Mouse (Mus musculus) intestine, embryonic 15.5 days (tissue): ENCODE measurements around the gene Fbxl17. TPM values are rescaled to one million over a fixed set of nuclear protein-coding genes. Genes with fewer than 3 reads are reported as not detected.

Experiments
- ATAC-seq: fragments of 200-750 bp; cut with Nextera tagmentation; 2 replicates; pipeline ENCODE4 v1.8.0; 2017; ENCODE audit warnings: moderate TSS enrichment, moderate library complexity
- H3K27ac ChIP-seq: fragments of 300-500 bp; sonication (generic); 2 replicates; pipeline ENCODE4 v1.5.1; 2015; ENCODE audit warnings: mild to moderate bottlenecking, inconsistent platforms
- H3K27me3 ChIP-seq: fragments of 300-500 bp; sonication (generic); replicated peaks from 2 replicates; pipeline ENCODE4 v1.6.1; 2015; ENCODE audit warnings: inconsistent platforms
- H3K36me3 ChIP-seq: fragments of 300-500 bp; sonication (generic); 2 replicates; pipeline ENCODE4 v1.6.1; 2015; ENCODE audit warnings: inconsistent platforms
- H3K4me1 ChIP-seq: fragments of 300-500 bp; sonication (generic); replicated peaks from 2 replicates; pipeline ENCODE4 v1.6.1; 2015; ENCODE audit warnings: inconsistent platforms
- H3K4me2 ChIP-seq: fragments of 300-500 bp; sonication (generic); replicated peaks from 2 replicates; pipeline ENCODE4 v1.6.1; 2015; ENCODE audit warnings: mild to moderate bottlenecking, inconsistent platforms
- H3K4me3 ChIP-seq: fragments of 300-500 bp; sonication (generic); replicated peaks from 2 replicates; pipeline ENCODE4 v1.5.1; 2015; ENCODE audit warnings: inconsistent platforms
- H3K9ac ChIP-seq: fragments of 300-500 bp; sonication (generic); 2 replicates; pipeline ENCODE4 v1.6.1; 2015; ENCODE audit warnings: inconsistent platforms
- H3K9me3 ChIP-seq: fragments of 300-500 bp; sonication (generic); 2 replicates; pipeline ENCODE4 v1.6.1; 2016; ENCODE audit warnings: inconsistent platforms
- WGBS: fragments of 180-500 bp; shearing (Covaris S2); methylation state at CpG from one replicate; pipeline ENCODE4 v1.1.7; 2015; 5-methylcytosine and 5-hydroxymethylcytosine counted together
- polyA plus RNA-seq: library from polyadenylated mRNA; unstranded; fragments of >200 nt; fragmentation: Nextera tagmentation; extraction: Ambion mirVana; gene quantifications from 2 replicates; pipeline ENCODE4 v1.2.1, GENCODE M21; 2015

The Fbxl17 gene
- polyA plus RNA-seq, 1 experiment from 2014 or later, result 4.4 TPM

DNA sequence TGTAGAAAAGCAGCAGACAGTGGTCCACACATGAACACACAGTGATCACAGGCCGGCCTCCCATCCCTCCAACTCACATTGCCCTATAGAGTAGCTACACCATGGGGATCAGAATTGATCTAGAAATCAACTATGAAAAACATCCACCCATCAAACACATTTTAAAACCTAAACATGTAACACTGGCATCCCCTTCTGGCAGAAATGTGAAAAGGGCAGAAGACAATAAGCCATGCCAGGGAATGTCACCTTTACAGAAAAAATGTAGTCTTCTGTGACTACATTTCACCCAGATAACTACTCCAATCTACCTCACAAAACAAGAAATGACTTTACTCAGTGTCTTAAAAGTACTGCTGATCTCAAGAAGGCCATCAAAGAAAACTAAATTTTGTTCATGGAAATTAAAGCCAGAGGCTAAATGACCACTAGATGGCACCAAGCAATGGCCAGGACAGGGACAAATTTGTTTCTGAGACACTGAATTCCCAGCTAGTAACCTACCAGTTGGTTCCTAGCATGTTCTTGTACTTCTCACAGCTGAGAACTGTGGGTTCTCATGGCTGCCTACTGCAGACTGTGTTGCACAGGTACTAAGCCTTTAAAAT is 85.7 kb downstream of the Fbxl17 start:
- 94% methylated on average over 1 of the region's 1 CpGs for WGBS
- H3K27me3 ChIP-seq, result no peaks in the 10 kb centered on the region
- ATAC-seq, result no peak

GRCm38 (mm10) chr17:63411564-63411963 is 88.3 kb downstream of the Fbxl17 start:
- no peak overlapping the region for H3K9ac ChIP-seq
- H3K9me3 ChIP-seq, result no peaks in the 10 kb centered on the region
- no peak overlapping the region for H3K4me2 ChIP-seq
- no peaks in the 10 kb centered on the region for H3K36me3 ChIP-seq
- no peaks in the 10 kb centered on the region for H3K27me3 ChIP-seq
- WGBS, result 41% methylated on average over 3 of the region's 3 CpGs
- 0 out of 2 replicates have a peak, but pooled peaks cover 4% of the 10 kb centered on the region for H3K4me1 ChIP-seq
- H3K27ac ChIP-seq, result no peak overlapping the region
- ATAC-seq, result peak; percentile 55
- no peak overlapping the region for H3K4me3 ChIP-seq

More for the DNA sequence above, 85.7 kb downstream of the Fbxl17 start:
- 0 out of 2 replicates have a peak, but pooled peaks cover 4% of the 10 kb centered on the region for H3K4me1 ChIP-seq
- no peak overlapping the region for H3K4me2 ChIP-seq
- H3K27ac ChIP-seq, result no peak overlapping the region
- H3K4me3 ChIP-seq, result no peak overlapping the region
- H3K9me3 ChIP-seq, result no peaks in the 10 kb centered on the region
- H3K9ac ChIP-seq, result no peak overlapping the region
- no peaks in the 10 kb centered on the region for H3K36me3 ChIP-seq

DNA sequence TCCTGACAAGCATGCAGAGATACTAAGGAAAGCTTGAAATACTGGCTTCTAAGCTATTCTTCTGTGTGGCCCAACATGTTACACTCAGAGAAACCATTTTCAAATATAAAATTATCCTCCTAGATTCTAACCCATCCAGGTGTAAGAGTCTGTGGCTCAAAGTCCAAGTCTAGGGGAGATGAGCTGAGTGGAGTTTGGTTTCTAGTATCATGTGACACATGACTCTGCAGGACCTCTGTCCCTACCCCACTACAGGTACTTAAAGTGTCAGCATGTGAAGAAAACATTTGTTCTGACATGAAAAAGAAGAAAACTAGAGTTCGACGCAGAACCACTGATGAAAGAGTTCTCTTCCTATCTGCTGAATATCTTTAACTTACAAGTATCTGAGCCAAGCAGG is 89.7 kb downstream of the Fbxl17 start:
- H3K36me3 ChIP-seq, result no peaks in the 10 kb centered on the region
- H3K4me1 ChIP-seq, result 0 out of 2 replicates have a peak, but pooled peaks cover 4% of the 10 kb centered on the region
- H3K27me3 ChIP-seq, result no peaks in the 10 kb centered on the region
- no peak overlapping the region for H3K4me2 ChIP-seq
- WGBS, result 89% methylated on average over 2 of the region's 2 CpGs
- ATAC-seq, result peak; percentile 66; the same call in 1 of the 2 replicates
- no peak overlapping the region for H3K27ac ChIP-seq
- H3K9me3 ChIP-seq, result no peaks in the 10 kb centered on the region
- H3K9ac ChIP-seq, result no peak overlapping the region
- no peak overlapping the region for H3K4me3 ChIP-seq

DNA sequence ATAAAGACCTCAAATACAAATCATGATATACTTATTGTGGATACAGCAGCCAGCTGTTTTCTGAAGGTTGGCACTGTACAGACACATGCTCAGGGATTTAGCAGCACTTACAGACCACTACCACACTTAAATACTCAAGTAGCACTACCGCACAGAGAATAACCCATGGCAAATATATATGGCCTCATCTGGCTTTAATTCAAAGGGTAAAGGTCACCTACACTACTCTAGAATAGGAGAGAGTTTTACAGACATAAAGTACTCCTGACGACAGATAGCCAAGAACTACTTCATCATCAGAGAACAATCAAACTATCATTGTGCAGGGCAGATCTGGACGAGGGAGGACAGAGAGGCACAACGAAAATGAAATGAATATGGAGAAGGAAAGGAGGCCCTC is 93.9 kb downstream of the Fbxl17 start:
- 43% methylated on average over 4 of the region's 4 CpGs for WGBS

DNA sequence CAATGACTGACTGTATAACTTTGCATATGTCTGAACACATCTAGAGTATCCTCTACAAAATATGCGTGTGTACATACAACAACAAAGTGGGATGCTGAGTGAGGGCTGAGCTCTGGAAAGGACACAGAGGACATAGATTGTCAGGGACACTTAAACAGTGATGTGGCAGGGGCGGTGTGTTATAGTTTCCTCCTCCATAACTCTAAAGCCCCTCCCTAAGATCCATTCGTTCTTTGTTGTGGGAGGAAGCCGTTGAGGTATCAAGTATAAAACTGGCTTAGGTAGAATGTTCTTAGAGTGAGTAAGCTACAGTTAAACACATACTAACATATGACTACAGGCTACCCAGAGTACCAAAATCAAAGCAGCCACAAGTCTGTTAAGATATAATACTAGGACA is 94.3 kb downstream of the Fbxl17 start:
- H3K27ac ChIP-seq, result no peak overlapping the region
- H3K36me3 ChIP-seq, result no peaks in the 10 kb centered on the region
- no peaks in the 10 kb centered on the region for H3K9me3 ChIP-seq
- no peaks in the 10 kb centered on the region for H3K27me3 ChIP-seq
- 0 out of 2 replicates have a peak, but pooled peaks cover 8% of the 10 kb centered on the region for H3K4me1 ChIP-seq
- WGBS, result 70% methylated on average over 4 of the region's 4 CpGs
- no peak for ATAC-seq
- H3K4me2 ChIP-seq, result no peak overlapping the region
- H3K9ac ChIP-seq, result no peak overlapping the region
- H3K4me3 ChIP-seq, result no peak overlapping the region

More for the DNA sequence above, 93.9 kb downstream of the Fbxl17 start:
- Histone ChIP-seq H3K9ac (no peak overlapping the region), H3K9me3 (no peaks in the 10 kb centered on the region), H3K27me3 (no peaks in the 10 kb centered on the region), H3K27ac (no peak overlapping the region), H3K4me3 (no peak overlapping the region), H3K36me3 (no peaks in the 10 kb centered on the region), H3K4me2 (no peak overlapping the region), H3K4me1 (0 out of 2 replicates have a peak, but pooled peaks cover 8% of the 10 kb centered on the region)
- no peak for ATAC-seq

DNA sequence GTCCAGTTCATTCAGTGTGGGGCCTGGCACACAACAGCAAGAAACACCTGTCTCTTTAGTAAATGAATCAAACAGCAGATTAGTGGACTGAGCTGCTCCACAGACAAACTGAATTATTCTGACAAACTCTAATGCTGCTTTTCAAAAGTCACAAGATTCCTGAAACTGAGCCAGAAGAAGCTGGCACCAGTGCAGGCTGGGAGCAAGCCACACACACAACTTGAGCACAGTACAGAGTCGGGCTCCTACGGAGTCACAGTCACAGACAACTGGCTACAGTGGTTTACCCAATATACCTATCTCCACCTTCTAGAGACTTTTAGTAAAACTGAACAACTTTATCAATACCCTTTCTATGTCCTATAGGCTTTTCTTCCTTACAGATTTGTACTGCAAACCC is 94.8 kb downstream of the Fbxl17 start:
- H3K27me3 ChIP-seq, result no peaks in the 10 kb centered on the region
- no peak overlapping the region for H3K4me2 ChIP-seq
- no peaks in the 10 kb centered on the region for H3K9me3 ChIP-seq
- WGBS, result 62% methylated on average over 2 of the region's 2 CpGs
- H3K4me3 ChIP-seq, result no peak overlapping the region
- no peak for ATAC-seq
- H3K4me1 ChIP-seq, result 0 out of 2 replicates have a peak, but pooled peaks cover 6% of the 10 kb centered on the region
- H3K9ac ChIP-seq, result no peak overlapping the region
- no peaks in the 10 kb centered on the region for H3K36me3 ChIP-seq
- H3K27ac ChIP-seq, result no peak overlapping the region

- H3K27ac ChIP-seq, result no peak overlapping the region
- no peaks in the 10 kb centered on the region for H3K36me3 ChIP-seq
- ATAC-seq, result no peak
- H3K27me3 ChIP-seq, result no peaks in the 10 kb centered on the region
- no peaks in the 10 kb centered on the region for H3K9me3 ChIP-seq
- no peak overlapping the region for H3K9ac ChIP-seq
- no peak overlapping the region for H3K4me3 ChIP-seq
- no peak overlapping the region for H3K4me2 ChIP-seq
- H3K4me1 ChIP-seq, result 0 out of 2 replicates have a peak, but pooled peaks cover 4% of the 10 kb centered on the region
Observed at GRCm38 (mm10) chr17:63403801-63404415, 95.9 kb downstream of the Fbxl17 start.

- H3K27ac ChIP-seq, result peak overlapping the region; percentile 44; the same call in 1 of the 2 replicates
- ATAC-seq, result no peak
- 63% methylated on average over 13 of the region's 13 CpGs for WGBS
Observed at GRCm38 (mm10) chr17:63402741-63403681, 96.8 kb downstream of the Fbxl17 start.

GRCm38 (mm10) chr17:63402170-63402569 is 97.6 kb downstream of the Fbxl17 start:
- H3K27ac ChIP-seq, result no peak overlapping the region
- 65% methylated on average over 3 of the region's 3 CpGs for WGBS
- H3K9ac ChIP-seq, result no peak overlapping the region
- H3K36me3 ChIP-seq, result no peaks in the 10 kb centered on the region
- no peak overlapping the region for H3K4me3 ChIP-seq
- H3K27me3 ChIP-seq, result no peaks in the 10 kb centered on the region
- ATAC-seq, result no peak
- H3K4me1 ChIP-seq, result 0 out of 2 replicates have a peak, but pooled peaks cover 4% of the 10 kb centered on the region
- H3K4me2 ChIP-seq, result no peak overlapping the region
- no peaks in the 10 kb centered on the region for H3K9me3 ChIP-seq

More at GRCm38 (mm10) chr17:63402741-63403681, 96.8 kb downstream of the Fbxl17 start:
- Histone ChIP-seq H3K4me3 (no peak overlapping the region), H3K4me1 (0 out of 2 replicates have a peak, but pooled peaks cover 4% of the 10 kb centered on the region), H3K4me2 (no peak overlapping the region), H3K36me3 (no peaks in the 10 kb centered on the region), H3K9ac (no peak overlapping the region), H3K9me3 (no peaks in the 10 kb centered on the region), H3K27me3 (no peaks in the 10 kb centered on the region)

GRCm38 (mm10) chr17:63400640-63401039 is 99.2 kb downstream of the Fbxl17 start:
- ATAC-seq, result no peak
- H3K9me3 ChIP-seq, result no peaks in the 10 kb centered on the region

DNA sequence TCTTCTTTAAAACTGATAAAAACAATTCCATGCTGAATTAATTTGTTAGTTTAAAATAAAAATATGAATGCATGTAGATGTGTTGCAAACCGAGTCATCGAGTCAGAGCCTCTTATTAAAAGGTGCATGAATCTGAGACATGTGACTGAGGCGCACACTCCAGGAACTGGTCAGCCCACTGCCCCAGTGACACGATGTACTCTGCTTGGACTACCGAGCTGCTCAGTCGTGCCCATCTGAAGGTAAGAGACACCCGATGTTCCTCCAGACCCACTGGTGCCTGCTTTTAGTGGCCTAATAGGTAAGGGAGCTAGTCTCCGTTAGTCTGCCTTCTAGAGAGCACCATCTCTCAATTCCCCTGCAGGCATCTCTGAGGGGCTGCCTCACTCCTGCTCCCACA is 100.0 kb downstream of the Fbxl17 start:
- no peak overlapping the region for H3K4me3 ChIP-seq
- H3K9ac ChIP-seq, result no peak overlapping the region
- WGBS, result 94% methylated on average over 8 of the region's 8 CpGs
- H3K4me2 ChIP-seq, result no peak overlapping the region
- H3K27ac ChIP-seq, result no peak overlapping the region
- 0 out of 2 replicates have a peak, but pooled peaks cover 4% of the 10 kb centered on the region for H3K4me1 ChIP-seq
- H3K36me3 ChIP-seq, result no peaks in the 10 kb centered on the region
- no peak for ATAC-seq
- no peaks in the 10 kb centered on the region for H3K27me3 ChIP-seq
- no peaks in the 10 kb centered on the region for H3K9me3 ChIP-seq

More at GRCm38 (mm10) chr17:63400640-63401039, 99.2 kb downstream of the Fbxl17 start:
- Histone ChIP-seq H3K4me1 (0 out of 2 replicates have a peak, but pooled peaks cover 4% of the 10 kb centered on the region), H3K4me3 (no peak overlapping the region), H3K27ac (no peak overlapping the region), H3K4me2 (no peak overlapping the region), H3K36me3 (no peaks in the 10 kb centered on the region), H3K27me3 (no peaks in the 10 kb centered on the region), H3K9ac (no peak overlapping the region)
- WGBS, result 79% methylated on average over 5 of the region's 5 CpGs

DNA sequence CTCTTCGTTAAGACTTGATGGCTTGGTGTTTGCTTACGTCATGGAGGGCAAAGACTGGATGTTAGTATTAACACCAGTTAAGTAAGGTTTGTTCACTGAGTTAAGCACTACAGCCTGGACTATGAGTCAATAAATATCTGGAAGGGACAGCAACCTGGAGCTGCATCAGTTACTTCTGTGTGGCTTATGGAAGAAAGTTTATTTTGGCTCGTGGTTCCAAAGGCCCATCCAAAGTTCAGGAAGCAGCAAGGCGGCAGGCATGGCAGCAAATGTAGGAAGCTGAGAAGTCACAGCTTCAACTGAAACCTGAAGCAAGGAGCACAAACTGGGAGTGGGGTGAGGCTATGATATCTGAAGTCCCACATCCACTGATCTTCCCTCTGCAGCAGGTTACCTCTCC is 108.3 kb downstream of the Fbxl17 start:
- Histone ChIP-seq H3K9ac (no peak overlapping the region), H3K27ac (no peak overlapping the region), H3K27me3 (no peaks in the 10 kb centered on the region), H3K4me3 (no peak overlapping the region), H3K4me2 (no peak overlapping the region), H3K36me3 (no peaks in the 10 kb centered on the region), H3K9me3 (no peaks in the 10 kb centered on the region), H3K4me1 (no peaks in the 10 kb centered on the region)
- ATAC-seq, result no peak
- 70% methylated on average over 4 of the region's 4 CpGs for WGBS
